Mouse (Mus musculus) layer of hippocampus, adult 8-10 months (tissue): ENCODE measurements around the gene Olfr147. TPM values are rescaled to one million over a fixed set of nuclear protein-coding genes. Genes with fewer than 3 reads are reported as not detected.
"Not testable (repeated sequence)": the region's sequence is repeated elsewhere in the genome, so short reads cannot be mapped to it uniquely, and the experiment has no call there.

Source experiments
- DNase-seq, 2 experiments: peaks; one replicate each; pipeline ENCODE4 v3.0.0; 2022; ENCODE audit warnings: low spot score in 2 of 2
- total RNA-seq, 4 experiments: library from RNA; stranded (reverse); gene quantifications; 2 replicates each; pipeline ENCODE4 v1.2.4; 2022

Gene Olfr147
- total RNA-seq, result not detected

DNA sequence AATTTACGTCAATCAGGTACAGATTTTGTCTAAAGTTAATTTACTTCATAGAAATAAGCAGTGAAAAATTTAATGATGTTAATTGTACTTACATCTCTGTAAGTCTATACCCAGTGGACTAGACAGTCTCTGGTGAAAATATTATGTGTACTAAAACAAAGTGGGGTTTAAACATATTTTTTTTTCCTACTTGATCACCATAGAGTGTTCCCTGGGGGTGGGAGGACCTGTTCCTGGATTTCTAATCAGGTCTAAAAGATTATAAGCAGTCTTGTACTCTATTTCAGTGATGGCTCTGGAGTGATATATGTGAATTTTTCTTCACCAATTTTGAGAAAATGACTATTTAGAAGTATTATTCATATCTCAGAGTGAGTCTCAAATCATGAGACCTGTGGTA, at the start of gene Olfr147:
Olfr147 (plus strand) TSS at position 301 of the 400 bp plus-strand sequence.
- DNase-seq, result no peak

DNA sequence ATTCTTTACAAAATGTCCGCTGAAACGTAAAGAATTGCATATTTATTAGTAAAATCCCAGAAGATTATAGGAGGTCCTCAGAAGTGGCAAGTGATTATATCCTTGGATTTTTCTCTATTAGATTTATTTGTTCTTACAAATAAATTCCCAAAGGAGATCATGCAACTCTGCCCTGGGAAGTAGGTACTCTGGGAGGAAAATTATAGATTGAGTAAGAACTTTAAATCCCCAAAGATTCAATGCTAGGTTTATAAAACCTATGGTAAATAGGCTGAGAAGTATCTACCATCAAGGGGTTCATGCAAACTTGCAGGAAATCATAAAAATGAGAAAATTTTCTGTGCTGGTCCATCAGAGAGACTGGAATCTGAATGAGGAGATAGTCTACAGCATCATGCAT, 34.9 kb upstream of the Olfr147 start, which contains the start of gene Olfr250:
Olfr250 (plus strand) TSS at position 301 of the 400 bp plus-strand sequence.
- DNase-seq, result no peak

DNA sequence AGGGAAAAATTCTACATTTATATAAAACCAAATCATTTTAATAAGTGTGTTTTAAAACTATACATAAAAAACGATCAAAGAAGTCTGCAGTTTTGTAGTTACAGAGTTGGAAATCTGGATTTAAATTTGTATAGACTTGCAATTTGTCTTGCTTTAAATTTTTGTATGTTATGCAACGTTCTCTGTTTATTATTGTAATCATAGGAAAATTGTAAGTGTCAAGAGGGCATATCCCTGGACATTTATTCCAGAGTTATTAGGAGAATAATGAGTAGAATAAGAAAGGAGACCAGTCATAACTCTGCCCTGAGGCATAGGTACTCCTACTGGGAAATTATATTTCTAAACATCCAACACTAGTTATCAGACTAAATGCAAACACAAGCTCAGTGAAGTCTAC, 24.7 kb upstream of the Olfr147 start, which contains the start of gene Olfr251:
Olfr251 (plus strand) TSS at position 301 of the 400 bp plus-strand sequence.
- DNase-seq, result no peak

DNA sequence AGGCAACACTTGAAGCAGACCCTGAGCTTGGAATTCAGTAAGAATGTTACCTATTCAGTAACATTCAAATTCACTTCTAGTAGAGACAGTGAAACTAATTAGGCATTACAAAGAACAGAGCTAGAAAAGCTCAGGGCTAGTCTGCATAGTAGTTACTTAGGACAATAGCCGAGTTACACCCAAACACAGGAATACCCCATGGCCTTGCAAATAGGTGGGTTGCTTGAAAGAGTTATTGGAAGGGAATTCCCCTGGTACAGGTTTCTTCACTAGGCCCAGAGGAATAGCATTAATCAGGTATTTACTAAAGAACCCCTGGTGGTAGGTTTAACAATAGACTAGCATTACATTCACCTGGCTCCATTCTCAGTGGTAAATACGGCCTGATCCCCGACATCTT, 6.0 kb downstream of the Olfr147 start:
- DNase-seq, result not testable (repeated sequence)

DNA sequence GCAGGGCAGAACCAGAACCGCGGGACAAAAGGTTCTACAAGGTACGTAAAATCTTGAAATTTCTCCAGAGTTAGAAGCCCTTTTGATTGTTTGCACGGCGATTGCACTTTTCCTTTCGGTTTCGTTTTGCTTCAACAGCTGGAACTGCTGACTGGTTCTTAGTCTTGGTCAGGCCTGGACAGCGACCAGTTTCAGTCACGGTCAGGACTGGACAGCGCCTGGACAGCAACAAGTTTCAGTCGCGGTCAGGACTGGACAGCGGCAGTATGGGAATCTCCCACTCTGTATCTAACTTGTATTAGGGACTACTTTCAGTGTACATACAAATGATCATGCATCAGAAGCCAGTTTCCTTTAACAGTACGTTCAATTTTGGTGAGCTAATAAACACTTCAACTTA, 12.0 kb downstream of the Olfr147 start:
- not testable (repeated sequence) for DNase-seq

DNA sequence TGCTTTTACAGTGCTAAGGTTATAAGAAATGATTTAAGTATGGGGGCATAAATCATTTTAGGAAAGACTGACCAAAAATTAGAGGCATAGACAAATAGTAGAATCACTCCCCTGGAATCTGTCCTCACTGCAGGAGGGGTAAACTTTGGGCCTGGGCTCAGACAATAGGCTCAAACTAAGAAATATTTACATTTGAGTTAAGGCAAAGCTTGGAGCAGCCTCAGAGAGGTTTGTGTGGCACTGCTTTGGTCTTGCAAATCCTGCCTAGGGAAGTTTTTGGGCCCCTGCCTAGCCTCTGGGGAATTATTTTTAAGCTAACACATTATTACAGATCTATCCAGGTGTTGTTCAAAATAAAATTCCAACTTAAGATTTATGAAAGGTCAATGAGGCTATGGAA, 22.3 kb downstream of the Olfr147 start:
- no peak for DNase-seq

DNA sequence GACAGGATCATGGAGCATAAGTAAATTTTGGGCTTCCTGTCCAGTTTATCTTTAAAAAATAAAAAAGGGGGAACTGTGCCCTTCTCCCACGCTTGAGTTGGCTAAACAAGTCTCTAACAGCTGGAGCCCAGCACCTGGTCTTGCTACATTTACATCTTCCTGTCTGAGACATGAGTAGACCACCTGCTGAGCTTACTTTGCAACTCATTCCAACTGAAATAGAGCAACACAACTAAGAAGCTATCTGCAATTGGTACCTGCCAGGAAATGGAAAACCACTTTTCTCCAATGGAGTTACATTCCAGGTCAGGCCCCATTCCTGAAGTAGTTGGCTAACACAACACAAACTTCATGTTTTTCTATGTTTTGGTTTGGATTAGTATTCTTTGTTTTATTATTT, 25.5 kb downstream of the Olfr147 start:
- DNase-seq, result no peak

DNA sequence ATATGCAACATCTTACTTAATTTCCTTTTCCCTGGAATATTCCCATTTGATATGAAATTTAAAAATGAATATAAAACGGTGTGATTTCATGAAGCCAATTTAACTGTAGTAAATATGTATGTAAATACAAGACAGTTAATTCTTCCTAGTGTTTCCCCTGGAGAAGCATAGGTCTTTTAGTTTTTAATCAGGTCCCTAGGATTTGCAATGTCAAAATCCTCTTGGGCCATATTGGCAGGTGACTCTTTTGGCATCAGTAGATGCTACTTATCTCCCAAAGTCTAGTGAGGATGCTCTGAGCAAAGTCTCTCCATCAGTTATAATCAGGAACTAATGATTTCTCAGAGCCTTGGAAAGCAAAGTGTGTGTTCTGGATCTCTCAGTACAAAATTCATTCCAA, 27.7 kb downstream of the Olfr147 start, which contains the start of gene Olfr901:
Olfr901 (plus strand) TSS at position 301 of the 400 bp plus-strand sequence.
- DNase-seq, result no peak

DNA sequence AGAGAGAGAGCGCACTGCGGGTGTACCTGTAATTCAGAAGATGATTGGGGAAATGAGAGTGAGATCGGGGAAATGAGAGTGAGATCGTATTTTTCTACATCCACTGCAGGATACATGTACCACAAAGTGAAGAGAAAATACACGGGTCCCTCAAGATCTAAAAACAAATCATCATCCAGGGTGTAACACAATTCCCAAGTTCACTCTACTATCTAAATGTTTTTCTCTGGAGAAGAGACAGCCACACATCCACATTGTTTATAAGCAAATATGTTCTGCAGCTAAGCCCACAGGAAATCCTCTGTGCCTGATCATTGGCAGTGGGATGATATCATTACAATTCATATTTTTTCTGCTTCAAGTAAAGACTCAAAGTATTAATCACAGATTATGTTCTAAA, 45.9 kb downstream of the Olfr147 start, which contains the start of gene Olfr902:
Olfr902 (plus strand) TSS at position 301 of the 400 bp plus-strand sequence.
- DNase-seq, result no peak

Other genes with a start within 250 kb of the Olfr147 start
- gene Olfr891, start 220.9 kb upstream of the Olfr147 start, total RNA-seq, result not detected
- not detected for gene Olfr893, start 193.3 kb upstream of the Olfr147 start, total RNA-seq
- gene Olfr894, start 183.6 kb upstream of the Olfr147 start, total RNA-seq, result not detected
- gene Olfr143, start 148.9 kb upstream of the Olfr147 start, total RNA-seq, result not detected
- not detected for gene Olfr895, start 133.8 kb upstream of the Olfr147 start, total RNA-seq
- gene Olfr896-ps1, start 110.6 kb upstream of the Olfr147 start, total RNA-seq, result not detected
- not detected for gene Olfr25, start 72.6 kb upstream of the Olfr147 start, total RNA-seq
- gene Olfr898, start 53.3 kb upstream of the Olfr147 start, total RNA-seq, result not detected
- gene Olfr250, start 34.8 kb upstream of the Olfr147 start, total RNA-seq, result not detected
- gene Olfr251, start 24.6 kb upstream of the Olfr147 start, total RNA-seq, result not detected
- gene Olfr901, start 27.8 kb downstream of the Olfr147 start, total RNA-seq, result not detected
- gene Olfr902, start 46.0 kb downstream of the Olfr147 start, total RNA-seq, result not detected
- not detected for gene Olfr904, start 61.4 kb downstream of the Olfr147 start, total RNA-seq
- not detected for gene Olfr905, start 69.4 kb downstream of the Olfr147 start, total RNA-seq
- gene Olfr906, start 85.4 kb downstream of the Olfr147 start, total RNA-seq, result not detected
- not detected for gene Olfr907, start 94.1 kb downstream of the Olfr147 start, total RNA-seq
- not detected for gene Olfr911-ps1, start 119.9 kb downstream of the Olfr147 start, total RNA-seq
- gene Olfr910, start 136.2 kb downstream of the Olfr147 start, total RNA-seq, result not detected
- gene Olfr912, start 178.5 kb downstream of the Olfr147 start, total RNA-seq, result not detected
- not detected for gene Olfr913, start 191.1 kb downstream of the Olfr147 start, total RNA-seq
- not detected for gene Olfr914, start 203.4 kb downstream of the Olfr147 start, total RNA-seq